Mouse (Mus musculus) kidney, adult 8-10 months (tissue): ENCODE measurements around the gene Padi1.
A peak's percentile ranks its signal among the peaks of the same experiment; 100 is the strongest.

Source experiments
- DNase-seq, 2 experiments: peaks; one replicate each; pipeline ENCODE4 v3.0.0; 2022

Gene Padi1

DNA sequence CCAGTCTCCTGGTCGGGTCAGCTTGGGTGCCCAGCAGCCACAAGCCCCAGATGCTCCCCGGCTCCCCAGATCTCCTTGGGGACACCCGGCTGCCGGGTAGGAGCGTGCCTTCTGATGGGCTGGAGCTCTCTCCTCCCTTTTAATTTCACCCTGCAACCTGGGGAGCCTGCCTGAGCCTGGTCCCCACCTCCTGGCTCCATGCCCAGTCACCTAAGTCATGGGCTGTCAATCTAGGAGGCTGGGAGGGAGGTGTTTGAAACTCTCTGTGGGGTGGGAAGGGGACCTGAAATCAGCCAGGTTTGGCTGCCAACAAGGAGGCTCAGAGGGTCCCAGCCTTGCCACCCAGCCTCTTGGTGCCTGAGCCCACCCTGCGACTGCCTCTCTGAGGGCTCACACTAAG, at the start of gene Padi1:
Padi1 (minus strand) TSS at position 113 of the 400 bp plus-strand sequence.
- no peak for DNase-seq

DNA sequence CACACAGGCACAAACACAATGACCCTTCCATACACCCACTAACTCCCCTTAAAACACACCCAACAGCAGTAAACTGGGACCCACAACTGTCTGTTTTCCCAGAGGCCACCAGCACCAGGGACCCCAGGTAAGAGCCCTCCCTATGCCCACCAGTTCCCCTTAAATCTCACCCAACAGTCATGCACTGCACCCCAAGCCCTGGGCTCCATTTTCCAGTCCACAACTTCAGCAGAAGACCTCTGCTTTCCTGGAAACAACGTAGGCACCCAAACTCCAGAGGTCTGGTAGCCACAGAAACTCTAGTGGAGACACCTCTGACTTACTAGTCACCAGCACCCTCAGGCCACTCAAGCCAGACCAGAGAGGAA, 46.6 kb upstream of the Padi1 start:
- DNase-seq = no peak

DNA sequence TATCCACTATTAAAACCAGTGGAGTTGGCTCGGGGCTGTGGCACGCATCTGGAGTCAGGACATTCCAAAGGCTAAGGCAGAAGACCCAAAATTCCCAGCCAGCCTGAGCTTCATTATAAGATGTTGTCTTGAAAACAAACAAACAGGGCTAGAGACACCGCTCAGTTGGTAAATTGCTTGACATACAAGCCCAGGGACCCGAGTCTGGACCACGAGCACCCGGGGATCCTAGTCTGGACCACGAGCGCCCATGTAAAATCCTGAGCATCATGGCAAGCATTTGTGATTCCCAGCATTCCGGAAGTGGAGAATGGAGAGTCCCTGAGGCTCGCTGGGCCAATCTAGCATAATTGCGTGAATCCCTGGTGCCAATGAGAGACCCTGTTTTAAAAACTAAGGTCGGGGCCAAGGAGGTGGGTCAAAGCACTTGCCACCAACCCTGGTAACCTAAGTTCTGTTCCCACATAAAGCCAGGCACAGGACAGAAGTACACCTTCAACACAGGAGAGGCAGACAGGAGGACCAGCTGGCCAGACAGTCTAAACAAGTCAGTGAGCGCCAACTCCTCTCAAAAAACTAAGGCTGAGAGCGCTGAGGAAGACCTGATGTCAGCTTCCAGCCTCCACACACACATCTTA, 46.1 kb upstream of the Padi1 start:
- no peak for DNase-seq

DNA sequence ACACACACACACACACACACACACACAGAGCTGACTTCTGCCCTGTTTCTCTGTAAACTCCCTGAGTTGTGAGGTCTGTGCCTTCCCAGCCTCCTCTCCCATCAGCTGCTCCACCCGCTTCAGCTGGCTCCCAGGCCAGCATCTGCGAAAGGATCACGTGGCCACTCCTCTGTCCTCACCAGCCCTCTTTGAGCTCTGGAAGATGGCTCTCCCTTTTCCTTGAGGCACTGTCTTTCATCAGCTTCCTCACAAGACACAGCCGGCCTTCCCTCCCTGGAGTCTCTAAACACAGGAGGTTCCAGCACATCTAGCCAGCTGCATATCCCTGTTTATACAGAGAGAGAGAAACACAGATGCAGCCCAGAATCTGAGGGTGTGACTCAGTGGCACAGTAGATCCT, 38.3 kb upstream of the Padi1 start:
- DNase-seq = no peak

DNA sequence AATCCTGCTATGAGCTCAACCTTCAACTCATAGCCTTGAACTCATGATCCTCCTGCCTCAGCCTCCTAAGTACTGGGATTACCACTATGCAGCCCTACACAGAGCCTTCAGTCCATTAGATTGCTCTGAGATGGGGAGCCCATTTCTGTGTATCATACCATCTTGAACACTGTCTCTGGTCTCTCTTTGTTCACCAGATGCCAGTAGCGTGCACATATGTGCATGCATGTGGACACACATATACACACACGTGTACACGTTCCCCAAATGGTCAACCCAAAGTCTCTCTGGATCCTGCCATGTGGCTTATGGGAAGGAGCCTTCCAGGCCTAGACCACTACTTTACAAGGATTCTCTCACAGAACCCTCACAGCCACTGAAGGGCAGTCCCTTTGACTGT, 37.4 kb upstream of the Padi1 start:
- DNase-seq = no peak

- no peak for DNase-seq
Measured at GRCm38 (mm10) chr4:140882365-140882764, 36.8 kb upstream of the Padi1 start.

DNA sequence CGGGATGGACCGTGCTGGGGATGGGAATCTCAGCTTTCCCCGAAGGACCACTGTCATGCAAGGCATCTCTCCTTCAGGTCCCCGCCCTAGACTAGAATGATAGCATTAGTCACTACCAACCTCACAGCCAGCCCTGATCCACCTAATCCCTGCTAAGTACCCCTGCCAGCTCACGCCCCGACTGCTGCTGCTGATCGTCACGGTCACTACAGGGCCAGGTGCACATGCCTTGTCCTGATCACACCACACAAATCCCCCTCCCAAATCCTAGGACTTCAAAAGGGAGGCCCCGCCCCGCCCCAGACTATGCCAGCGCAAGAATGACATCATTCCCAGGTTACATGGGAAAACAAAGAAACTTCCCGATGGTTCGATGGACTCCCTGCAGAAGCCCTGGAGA, 36.2 kb upstream of the Padi1 start:
- DNase-seq = no peak

DNA sequence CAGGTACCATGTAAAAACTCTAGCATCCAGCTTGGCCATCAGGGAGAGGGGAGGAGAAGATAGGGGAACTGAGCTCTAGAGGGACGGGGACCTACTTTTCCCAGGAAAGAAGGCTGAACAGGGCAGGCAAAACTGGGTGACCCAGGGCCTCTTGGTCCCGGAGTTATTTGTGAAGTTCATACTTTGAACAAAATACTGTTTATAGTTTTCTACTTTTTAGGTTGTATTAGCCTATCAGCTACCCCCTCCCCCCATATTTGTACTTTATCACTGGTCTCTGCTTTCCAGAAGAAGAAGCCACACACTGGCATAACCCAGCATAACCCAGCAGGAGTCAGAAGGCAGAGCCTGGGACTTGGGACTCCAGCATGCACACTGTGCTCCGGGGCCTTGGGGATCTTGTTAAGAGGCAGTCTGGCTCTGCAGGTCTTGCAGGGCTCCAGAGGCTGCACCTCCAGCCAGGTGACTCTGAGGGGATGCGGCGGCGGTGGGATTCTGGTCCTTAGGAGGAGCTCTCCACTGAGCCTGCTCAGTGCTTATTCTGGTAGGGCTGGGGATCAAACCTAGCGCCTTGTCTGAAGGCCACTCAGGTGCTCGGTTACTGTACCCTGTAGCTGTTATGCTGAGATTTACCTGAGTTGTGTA, 35.6 kb upstream of the Padi1 start:
- DNase-seq = no peak

DNA sequence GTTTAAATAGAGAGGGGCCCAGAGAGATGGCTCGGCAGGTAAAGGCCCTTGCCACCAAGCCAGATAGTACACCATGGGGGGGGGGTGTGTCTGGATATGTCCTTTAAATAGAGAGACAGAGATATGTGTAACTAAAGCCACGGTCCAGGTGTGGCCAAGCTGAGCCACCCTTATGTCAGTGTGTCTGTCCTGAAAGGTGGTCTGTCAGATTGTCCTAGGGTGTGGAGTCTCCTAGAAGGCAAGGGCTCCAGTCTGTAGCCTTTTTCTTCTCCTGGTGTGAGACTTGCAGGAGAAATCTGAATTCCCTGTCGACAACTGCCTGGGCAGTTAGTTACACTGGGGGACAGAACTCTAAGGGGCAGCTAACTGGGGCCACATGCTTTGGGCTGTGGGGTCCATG, 34.6 kb upstream of the Padi1 start:
- no peak for DNase-seq

DNA sequence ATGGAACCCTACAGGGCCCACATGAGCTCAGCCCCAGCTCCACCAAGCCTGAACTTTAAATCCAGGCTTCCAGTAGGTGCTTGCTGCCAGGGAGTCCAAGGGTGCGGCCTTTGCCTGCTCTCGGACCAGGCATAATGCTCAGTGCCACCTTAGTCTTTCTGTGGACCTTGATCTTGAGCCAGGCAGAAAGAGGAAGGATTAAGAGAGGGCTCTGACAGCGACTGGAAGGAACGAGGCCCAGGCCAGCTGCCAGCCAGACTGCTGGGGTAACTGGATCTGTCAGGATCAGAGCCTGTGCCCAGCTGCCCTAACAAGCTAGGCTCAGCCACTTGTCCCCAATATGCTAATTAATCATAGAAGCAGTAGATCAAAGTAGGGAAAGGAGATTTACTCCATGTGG, 34.2 kb upstream of the Padi1 start:
- peak; percentile 72 to 78 for DNase-seq

GRCm38 (mm10) chr4:140879116-140879515, 33.5 kb upstream of the Padi1 start:
- no peak for DNase-seq

GRCm38 (mm10) chr4:140878655-140879054, 33.1 kb upstream of the Padi1 start:
- DNase-seq = no peak

- no peak for DNase-seq
Measured at GRCm38 (mm10) chr4:140877441-140877840, 31.9 kb upstream of the Padi1 start.

GRCm38 (mm10) chr4:140876681-140877080, 31.1 kb upstream of the Padi1 start:
- no peak for DNase-seq

DNA sequence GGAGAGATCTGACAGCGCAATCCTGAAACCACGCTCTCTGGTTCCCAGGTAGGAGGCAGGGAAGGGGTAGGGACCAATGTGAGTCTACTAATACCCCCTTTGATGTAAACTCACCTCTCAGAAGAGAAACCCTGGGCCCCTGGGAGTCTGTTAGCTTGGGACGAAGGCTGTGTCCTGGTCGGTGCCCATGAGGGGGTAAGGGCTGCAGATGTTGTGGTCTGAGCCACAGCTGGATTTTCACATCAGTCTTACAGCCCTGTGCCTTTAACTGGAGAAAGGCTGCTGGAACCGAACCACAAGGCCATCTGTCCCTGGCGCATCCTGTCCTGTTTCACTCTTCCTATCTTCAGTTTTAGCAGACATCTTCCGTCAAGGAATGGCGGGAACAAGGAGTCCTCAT, 30.6 kb upstream of the Padi1 start:
- no peak for DNase-seq

DNA sequence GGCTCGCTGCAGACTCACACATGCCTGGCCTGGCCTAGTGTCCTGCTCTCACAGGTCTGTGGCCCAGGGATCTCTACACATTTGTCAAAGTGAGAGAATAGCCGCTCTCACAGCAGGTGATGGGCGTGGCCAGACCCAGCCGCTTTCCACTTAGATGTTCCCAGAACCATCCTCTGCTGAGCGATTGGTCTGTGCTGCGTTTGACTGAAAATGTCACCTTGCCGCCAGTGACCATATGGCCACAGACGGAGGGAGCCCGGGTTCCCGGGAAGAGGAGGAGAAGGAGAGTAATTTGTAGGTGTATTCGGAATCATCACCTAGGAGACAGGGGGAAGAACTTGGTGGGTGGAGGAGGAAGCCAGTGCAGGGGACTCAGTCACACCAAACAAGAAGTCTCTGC, 27.4 kb upstream of the Padi1 start:
- no peak for DNase-seq

- no peak for DNase-seq
Measured at GRCm38 (mm10) chr4:140872686-140872992, 27.1 kb upstream of the Padi1 start.

DNA sequence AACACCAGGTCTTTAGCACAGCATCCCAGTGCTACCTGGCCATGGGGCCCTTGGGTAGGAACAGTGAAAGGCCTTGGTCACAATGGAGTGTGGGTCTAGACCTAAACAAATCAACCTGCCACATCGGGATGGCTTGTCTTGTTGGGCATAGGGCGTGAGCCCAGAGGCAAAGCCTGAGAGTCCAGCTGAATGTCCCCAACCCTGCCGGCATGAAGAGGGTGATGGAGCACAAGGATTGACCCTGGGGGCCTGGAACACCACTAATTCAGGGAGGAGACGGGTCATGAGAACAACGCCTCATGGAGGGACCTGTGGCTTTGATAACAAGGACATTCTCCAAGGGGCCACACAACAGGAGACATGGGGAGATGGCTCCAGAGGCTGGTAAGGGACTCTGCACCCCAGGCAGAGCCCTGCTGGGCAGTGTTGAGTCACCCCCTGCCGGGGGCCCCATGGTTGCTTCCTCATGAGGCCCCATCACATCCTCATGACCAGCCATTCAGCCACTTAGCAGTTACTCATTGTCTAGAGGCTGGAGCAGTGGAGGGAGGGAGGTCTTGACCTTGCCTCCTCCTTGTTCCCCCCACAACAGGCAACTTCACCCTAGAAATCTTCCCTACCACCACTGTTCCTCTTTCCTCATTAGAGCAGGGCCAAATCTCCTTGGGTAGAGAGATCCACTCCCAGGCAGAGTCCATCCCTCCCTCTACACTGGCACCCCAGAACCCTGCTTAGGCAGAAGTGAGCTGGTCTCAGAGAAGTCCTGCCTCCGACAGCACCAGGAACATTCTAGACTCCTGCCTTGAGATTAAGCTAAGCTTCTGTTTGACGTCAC, 26.5 kb upstream of the Padi1 start:
- DNase-seq = no peak

DNA sequence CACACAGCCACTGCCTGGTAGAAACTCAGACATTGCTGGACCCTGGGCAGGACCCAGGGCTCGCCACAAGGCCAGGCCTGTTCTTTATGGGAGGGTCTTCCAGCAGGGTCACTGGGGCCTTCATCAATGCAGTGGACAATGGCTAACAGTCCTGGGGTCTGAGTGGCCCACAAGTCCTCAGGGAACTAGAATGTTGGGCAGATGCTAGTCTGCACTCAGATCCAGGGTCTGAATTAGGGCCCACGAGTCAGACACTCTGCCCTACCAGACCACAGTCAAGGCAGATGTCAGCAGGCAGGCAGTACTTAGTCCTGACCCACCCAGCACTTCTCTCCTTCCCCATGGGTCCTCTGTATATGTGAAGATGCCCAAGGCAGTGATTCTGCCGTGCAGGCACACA, 25.8 kb upstream of the Padi1 start:
- no peak for DNase-seq

DNA sequence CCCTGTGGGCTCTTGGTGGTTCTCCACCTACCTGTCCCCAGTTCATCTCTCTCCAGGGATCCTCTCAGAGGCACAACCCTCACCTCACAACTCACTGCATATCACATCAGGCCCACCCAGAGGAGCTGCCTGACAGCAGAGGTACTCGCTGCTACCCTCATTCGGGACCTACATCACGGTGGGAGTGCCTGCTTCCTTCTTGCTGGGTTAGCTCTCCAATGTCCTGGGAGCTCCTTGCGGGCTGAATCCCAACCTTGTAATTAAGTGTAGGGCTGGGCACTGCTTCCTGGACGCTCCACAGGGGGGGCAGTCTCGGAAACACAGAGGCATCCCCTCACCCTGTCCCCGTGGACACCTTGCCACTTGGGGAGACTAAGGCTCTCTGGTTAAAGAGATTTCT, 25.3 kb upstream of the Padi1 start:
- DNase-seq = no peak

DNA sequence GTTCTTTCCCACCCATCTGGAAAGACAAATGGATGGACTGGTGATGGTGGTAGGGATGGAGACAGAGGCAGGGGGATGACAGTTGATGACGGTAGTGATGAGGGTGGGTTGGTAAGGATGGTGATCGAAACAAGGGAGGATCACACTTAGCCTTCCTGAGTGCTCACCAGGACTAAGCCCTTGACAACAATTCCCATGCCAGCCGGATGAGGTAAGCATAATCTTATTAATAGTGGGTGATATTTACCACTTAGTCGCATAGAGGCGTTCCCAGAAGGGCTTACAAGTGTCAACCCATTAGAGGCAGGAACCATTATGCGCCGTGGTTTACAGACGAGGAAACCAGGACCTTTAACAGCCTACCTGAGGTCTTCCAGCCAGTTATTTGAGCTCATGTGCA, 24.4 kb upstream of the Padi1 start:
- DNase-seq = no peak

DNA sequence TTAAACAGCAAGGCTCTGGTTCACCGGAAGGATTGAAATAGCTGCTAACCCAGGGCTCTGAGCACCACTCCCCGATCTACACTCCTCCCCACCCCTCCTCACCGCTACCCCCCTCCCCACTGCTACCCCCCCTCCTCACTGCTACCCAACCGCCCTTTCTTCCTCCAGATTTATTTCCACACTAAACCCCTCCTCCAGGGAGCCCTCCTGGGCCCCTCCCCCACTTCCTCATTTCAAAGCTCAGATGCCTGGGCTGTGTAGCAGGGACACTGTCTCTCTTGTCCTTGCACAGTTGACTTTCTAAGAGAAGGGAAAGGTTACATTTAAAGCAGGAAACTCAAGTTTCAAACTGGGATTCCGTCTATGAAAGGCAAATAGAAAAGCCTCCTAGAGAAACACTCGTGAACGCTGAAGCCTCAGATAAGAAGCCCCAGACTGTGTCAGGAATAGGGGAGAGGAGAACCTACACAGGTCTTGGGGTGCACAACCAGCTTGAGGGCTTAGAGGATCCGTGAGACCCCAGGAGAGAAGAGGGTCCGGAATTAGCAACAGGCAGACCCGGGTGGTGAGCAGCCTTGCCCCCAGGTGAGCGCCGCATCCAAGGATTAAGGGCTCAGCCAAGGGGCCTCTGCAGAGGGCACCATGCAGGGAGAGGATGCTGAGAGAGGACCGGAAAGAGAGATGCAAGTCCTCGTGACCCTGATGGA, 23.1 kb upstream of the Padi1 start:
- DNase-seq = no peak

DNA sequence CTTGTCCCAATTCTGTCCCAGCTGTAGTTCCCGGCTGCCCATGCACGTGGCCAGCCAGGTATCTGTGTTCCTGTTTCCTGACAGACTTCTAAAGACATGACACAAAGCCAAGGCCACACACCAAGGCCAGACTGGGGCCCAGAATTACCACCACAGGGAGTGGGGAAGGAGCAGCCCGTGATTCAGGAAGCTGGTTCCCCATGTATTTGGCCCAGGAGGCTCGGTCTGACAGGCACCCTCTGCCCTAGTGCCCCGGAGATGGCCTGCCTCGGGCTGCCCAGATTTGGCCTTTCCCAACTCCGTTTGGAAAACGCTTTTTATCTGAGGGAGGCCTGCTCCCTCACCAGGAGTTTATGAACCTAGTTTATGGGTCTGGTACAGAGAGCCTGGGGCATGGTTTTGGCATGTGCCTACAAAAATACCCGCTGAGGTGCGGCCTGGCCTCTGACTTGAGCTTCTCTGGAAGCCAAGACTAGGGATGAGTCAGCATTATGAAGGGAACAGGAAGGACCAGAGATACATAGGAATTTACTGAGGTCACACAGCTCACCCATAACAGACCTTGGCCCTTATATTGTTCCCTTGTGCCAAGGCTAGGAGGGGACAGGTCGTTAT, 16.6 kb upstream of the Padi1 start:
- DNase-seq = no peak
